Mouse (Mus musculus): ENCODE measurements around the gene Gm7145. TPM values are rescaled to one million over a fixed set of nuclear protein-coding genes. Genes with fewer than 3 reads are reported as not detected.
"Not testable (repeated sequence)": the region's sequence is repeated elsewhere in the genome, so short reads cannot be mapped to it uniquely, and the experiment has no call there.

Gm7145 gene
- total RNA-seq (2021), result not detected
- long read RNA-seq, experiment 1, result 0 reads
- long read RNA-seq, experiment 2, result 0 reads

GRCm38 (mm10) chr1:117965639-117966038 lies at the start of gene Gm7145:
Gene Gm7145 (plus strand): TSS chr1:117965939.
- no peak for TF ChIP-seq CTCF (conservative IDR thresholded peaks at IDR 0.05)

GRCm38 (mm10) chr1:117927715-117928114 lies 38.0 kb upstream of the Gm7145 start, which contains the start of gene Gm28168:
Gene Gm28168 (plus strand): TSS chr1:117928015.
- not testable (repeated sequence) for H3K4me3 ChIP-seq; H3K27ac ChIP-seq; DNase-seq (ENCODE audit: low spot score in 2 of 2)

More at GRCm38 (mm10) chr1:117965639-117966038, at the start of gene Gm7145:
- no peak for DNase-seq (ENCODE audit: low spot score in 2 of 2)
- Histone ChIP-seq H3K4me3 (no peak within 1 kb of the TSS), H3K27ac (no peak within 1 kb of the TSS)

GRCm38 (mm10) chr1:118003876-118004275 lies 38.1 kb downstream of the Gm7145 start:
- not testable (repeated sequence) for DNase-seq (ENCODE audit: low spot score in 2 of 2); H3K4me3 ChIP-seq; H3K27ac ChIP-seq

- not testable (repeated sequence) for H3K27ac ChIP-seq; DNase-seq (ENCODE audit: low spot score in 2 of 2); H3K4me3 ChIP-seq
- peak; percentile 56 for TF ChIP-seq CTCF (conservative IDR thresholded peaks at IDR 0.05)
Measured at GRCm38 (mm10) chr1:118012736-118013135, 47.0 kb downstream of the Gm7145 start.

Other genes with a start within 250 kb of the Gm7145 start
- gene B020011L13Rik, start 184.8 kb upstream of the Gm7145 start, total RNA-seq (2021), result not detected
- not detected for gene Gm28360, start 135.9 kb upstream of the Gm7145 start, total RNA-seq (2021)
- not detected for gene Gm28168, start 37.9 kb upstream of the Gm7145 start, total RNA-seq (2021)
- gene Gm29106, start 210.6 kb downstream of the Gm7145 start, total RNA-seq (2021), result not detected